Mouse (Mus musculus) urinary bladder, postnatal 4 days (tissue): ENCODE measurements at regions not wholly inside any gene's neighbourhood (a gene's known extent, or its start where the extent isn't known, plus 50 kb on each side); places are given as distances from the start of the nearest gene placed in this dataset.

Source experiments
- DNase-seq, 2 experiments: peaks; one replicate each; pipeline ENCODE4 v3.0.0; 2021 to 2022; ENCODE audit warnings: low spot score in 2 of 2

DNA sequence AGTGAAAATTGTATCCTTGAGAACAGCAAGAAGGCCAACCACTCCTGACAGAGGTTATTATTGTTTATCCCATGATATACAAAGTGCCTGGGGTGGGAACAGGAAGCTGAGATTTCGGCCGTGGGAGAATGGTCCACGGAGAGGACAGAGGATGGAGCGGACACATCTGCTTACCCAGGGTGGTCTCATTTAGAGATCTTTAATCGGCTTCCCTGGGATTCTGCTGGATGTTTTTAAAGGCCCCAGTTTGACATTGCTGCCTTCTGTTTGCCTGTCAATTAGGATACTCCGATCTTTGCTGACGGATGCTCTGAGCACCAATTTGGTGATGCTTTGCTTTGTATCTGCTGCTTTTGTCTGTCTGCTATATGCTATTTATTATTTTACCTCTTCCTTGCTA lies 803.5 kb downstream of the Tmem132b start:
- no peak for DNase-seq

DNA sequence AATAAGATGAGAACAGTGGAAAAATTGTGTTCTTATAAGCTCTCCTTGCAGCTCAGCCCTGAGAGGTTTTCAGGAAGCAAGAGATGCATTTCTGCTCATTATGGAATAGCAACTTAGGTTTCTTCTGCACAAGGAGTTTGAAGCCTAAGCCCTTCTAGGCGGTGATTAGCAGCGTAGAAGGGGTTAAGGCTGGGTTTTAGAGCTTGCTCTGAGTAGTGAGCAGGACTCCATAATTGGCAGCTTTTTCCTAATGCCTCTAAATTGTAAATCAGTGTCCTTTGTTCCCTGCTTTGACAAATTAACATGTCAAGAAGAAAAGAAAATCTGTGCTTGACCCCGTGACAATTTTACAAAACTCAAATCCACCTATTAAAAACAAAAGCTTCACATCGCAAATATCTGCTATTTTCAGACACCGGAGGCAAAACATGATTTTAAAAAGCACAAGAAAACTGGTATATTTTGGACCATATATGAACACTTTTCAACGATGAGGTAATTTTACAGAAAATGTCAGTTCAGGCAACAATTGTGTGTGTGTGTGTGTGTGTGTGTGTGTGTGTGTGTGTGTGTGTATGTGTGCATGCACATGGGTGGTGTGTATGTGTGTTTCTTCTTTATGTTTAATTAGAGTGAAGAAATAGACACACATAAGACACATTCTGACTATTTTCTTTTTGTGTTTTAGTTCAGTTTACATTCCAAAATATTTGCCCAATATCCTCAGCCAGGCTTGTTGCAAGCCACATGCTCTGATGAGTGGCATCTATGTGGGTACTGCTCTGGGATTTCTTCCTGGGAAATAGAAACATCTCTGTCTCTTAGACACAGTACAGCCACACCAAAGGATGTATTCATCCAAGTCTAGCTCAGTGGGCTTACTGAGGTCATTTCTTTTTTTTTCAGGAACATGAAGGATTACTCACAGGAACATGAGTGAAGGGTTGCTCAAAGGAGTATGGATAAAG lies 804.3 kb downstream of the Tmem132b start:
- DNase-seq, result no peak

DNA sequence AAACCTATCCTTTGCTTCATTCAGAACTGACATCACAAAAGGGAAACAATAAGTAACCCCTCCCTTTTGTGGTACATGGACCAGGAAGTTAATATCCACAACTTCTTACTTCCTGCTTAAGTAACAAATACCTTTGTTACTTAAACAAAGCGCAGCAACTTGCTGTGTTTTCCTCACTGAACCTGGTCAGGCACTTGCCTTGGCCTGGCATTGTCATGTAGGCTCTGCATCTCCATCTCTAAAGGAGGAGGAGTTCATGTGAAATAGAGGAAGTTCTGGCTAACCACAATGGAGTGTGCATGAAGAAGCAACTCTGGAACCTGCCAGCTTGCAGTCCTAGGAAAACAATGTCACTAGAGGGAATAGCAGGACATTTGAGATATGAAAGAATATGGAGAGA lies 806.3 kb downstream of the Tmem132b start:
- no peak for DNase-seq

DNA sequence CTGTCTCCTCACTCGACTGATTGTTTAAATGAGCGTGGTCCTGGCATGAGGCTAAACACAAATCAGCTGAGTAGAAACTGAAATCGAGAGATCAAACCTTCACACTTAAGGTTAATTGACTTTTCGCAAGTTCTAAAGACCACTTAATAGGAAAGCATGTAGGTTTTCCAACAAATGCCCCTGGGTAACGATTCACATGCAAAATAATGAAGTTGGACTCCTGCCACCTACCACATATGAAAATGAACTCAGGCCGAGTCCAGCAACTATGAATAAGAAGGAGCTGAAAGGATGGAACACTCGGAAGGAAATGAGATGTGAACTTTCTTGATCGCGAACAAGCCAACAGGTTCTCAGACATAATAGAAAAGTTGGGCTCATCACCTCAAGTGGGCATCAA lies 812.0 kb downstream of the Tmem132b start:
- no peak for DNase-seq

DNA sequence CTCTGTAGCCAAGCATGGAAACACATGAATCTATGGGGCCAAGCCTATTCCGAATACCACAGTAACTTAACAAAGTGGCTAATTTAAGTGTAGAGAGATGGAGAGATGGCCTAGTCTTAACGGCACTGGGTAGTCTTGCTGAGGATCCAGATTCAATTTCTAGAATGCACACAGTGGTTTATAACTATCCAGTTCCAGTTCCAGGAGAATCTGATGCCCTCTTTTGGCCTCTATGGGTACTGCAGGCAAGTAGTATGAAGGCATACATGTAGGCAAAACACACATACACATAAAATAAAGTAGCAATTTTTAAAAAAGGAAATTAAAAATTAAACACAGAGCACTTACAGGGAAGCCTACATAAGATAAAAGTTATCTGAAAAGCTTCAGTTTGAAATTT lies 819.4 kb downstream of the Tmem132b start:
- DNase-seq, result no peak

DNA sequence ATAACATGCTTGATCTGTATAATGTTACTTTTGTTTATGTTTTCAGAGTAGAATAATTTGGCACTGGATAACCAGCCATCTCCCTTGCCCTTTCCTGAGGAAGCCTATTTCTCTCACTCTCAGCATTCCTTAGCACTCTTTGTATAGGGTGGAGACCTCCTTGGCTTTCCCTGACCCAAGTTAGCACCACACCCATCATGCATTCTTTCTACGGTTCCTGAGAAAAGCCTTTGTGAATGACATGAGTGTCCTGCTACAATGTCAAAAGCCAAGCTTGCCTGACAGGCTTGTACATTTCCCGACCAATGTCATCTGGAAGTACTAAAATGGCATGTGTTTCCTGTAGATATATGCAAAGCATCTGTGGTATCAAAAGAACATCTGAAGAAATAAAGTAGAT lies 837.9 kb downstream of the Tmem132b start:
- no peak for DNase-seq

DNA sequence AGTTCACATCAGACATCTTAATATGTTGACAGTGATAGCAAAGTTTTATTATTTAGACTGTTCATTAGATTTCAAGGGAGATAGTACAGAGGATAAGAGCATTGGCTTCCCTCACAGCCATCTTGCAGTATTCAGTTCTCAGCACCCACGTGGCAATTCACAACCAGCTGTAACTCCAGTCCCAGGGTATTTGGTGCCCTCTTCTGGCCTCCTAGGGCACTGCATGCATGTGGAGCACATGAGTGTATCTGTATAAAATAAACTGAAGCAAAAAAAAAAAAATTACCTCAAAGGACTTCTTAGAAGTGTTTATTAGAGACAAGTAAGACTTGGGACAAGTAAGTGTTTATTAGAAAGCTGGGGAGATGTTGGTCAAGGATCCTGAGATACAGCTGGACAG lies 849.3 kb upstream of the Tmem132c start:
- no peak for DNase-seq

DNA sequence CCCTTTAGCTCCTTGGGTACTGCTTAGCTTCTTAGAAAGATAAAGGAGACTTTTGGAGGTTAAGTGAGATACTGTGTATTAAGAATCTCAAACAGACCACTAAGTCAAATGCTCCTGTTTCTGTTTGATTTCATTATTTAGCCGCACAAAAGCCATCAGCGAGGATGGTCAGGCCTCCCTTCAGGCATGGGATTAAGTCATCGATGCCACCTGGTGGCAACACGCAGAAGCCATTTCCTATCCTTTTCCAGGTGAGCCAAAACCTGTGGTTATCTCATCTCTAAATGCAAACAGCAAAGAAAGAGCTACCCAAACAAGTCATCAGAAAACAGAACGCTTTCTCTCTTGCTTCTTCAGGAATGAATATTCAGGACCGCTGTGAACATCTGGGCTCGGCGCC lies 846.3 kb upstream of the Tmem132c start:
- DNase-seq, result no peak

DNA sequence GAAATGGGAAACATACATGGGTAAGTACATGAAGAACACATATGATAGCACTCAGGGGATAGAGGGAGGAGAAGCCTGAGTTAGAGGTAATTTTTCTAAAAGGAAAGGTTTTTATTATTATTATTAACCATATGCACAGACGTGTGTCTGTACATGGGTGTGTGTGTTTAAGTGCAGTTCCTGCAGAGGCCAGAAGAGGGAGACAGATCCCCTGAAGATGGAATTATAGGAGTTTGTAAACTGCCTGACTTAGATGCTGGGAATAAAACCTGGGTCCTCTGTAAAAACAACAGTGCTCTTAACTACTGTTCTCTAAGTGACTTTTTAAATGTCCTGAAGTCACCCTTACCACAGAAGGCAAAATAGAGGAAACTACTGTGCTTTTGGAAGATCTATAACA lies 809.9 kb upstream of the Tmem132c start:
- no peak for DNase-seq

DNA sequence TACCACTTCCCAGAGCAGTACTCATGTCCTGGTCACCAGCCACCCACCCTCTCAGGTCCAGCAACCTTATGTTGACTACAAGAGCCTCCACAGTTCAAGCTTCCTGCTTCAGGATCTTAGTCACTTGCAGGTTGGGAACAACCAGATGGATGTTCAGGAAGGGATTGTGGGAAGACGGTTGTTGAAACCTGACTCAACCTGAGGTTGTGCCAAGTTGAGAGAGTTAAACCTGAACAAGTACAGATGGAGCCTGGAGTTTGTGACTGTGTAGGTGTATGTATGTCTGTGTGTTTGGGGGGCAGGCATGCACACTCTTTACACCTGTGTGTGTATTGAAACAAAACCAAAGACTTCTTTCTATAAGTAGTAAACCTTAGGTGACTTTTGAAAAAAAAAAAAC lies 802.9 kb upstream of the Tmem132c start:
- no peak for DNase-seq

DNA sequence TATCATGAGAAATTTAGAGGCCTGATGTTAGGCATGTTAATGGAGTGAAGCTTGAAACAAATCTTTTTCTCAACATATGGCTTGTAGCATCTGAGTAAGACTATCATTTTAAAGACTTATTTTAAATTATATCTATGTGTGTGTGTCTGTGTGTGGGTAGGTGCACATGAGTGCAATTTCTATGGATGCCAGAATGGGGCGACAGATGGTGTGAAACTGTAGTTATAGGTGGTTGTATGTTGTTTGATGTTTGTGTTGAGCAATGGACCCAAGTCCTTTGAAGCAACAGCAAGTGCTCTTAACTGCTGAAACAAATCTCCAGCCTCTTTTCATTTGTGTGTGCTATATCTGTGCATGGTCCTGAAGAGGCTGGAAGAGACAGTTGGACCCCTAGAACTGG lies 801.1 kb upstream of the Tmem132c start:
- DNase-seq, result no peak

DNA sequence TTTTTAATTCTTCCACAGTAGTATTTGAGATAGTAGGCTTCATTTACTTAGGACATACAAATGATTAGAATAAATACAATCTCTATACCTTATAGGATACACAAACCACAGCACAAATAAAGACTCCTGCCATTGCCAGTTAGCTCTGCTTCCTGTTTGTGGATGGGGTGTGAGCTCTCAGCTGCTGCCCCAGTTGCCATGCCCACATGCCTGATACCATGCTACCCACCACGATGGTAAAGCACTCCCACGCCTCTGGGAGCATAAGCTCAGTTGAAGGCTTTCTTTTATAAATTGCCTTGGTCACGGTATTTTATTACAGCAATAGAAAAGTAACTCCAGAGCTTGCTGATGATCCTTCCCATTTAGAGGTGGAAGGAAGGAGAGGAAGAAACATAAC lies 765.8 kb upstream of the Tmem132c start:
- no peak for DNase-seq

DNA sequence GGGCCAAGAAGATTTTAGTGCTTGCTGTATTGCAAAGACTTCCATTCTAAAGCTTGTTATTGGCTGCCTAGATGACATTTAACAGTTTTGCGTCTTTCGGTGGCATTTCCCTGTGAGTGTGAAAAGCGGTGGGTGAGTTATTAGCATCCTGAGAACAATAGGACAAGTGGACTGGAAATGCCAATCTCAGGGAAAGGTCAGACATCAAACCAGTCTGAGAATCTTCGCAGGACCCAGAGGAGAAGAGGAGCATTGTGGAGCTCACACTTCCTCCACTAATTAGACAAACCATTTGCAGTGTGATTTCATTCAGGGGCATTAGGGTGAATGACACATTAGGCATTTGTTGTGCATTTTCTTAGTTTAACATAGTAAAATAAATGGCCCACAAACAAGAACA lies 719.5 kb upstream of the Tmem132c start:
- no peak for DNase-seq

DNA sequence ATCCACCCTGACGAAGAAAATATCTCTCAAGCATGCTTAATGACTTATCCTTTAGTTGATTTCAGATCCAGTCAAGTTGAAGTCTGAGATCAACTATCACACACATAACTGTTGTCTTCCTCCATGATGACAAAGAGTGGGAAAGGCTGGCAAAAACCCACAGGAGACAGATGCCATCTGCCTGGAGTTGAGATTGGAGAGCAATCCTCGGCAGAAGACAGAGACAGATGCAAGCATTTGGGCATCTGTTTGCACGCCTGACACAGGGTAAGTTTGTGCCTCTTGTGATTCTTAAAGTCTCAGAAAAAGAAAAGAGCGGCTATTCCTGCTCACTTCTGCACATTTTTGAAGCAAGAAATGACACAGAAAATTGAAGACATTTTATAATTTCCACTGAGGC lies 715.7 kb upstream of the Tmem132c start:
- no peak for DNase-seq

DNA sequence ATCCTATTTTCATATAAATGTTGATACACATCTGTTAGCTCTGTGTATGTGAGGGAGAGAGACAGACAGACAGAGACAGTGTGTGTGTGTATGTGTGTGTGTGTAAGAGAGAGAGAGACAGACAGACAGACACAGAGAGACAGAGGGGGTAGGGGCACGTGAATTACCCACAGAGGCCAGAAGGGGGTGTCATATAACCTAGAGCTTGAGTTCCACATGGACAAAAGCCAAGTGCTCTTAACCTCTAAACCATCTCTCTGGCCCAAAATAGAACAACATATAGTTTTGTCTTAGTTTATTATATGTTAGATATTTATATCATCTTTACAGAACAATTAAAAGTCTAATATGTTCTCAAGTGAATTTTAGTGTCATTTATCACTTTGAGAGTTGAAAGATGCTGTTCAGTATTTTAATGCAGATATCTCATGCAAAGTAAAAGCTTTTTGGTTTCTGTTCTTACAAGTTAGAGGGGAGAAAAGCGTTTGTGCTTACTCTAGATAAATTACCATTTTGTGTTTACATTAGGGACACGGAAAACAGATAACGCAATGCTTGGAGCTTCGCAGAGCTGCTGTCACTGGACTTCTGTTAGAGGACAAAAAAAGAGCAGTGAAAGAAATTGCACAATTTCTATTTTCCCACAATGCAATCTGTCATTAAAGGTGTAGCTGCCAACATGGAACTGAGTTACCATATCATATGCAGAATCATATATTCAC lies 710.6 kb upstream of the Tmem132c start:
- no peak for DNase-seq

DNA sequence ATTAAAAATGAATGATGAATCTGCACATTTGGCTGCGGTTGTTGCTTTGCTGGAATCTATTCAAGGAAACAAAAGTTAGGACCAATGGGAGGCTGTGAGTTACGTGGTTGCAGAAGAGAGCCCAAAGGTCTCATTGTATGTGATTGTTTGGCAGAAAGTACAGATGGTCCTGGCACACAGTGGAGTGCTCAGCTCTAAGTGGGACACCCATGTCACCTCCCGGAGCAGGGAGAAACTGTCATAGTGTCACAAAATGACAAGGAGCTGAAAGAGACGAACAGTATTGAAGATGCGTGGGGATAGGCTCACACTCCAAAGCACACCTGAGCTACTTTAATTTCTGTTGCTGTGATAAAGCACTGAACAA lies 710.1 kb upstream of the Tmem132c start:
- no peak for DNase-seq

DNA sequence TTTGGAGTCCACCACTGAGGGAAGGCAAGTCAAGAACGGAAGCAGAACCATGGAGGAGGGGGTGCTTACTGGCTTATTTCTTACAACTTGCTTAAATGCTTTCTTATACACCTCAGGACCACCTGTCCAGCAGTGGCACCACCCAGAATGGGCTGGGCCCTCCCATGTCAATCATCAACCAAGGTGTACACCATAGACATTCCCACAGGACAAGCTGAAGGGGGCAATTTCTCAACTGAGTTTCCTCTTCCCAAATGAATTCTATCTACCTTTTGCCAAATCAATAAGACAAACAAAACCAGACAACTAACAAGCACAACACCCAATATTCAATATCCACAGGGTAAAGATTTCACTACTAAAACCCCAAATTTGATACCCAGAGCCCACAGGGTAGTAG lies 709.6 kb upstream of the Tmem132c start:
- DNase-seq, result no peak

DNA sequence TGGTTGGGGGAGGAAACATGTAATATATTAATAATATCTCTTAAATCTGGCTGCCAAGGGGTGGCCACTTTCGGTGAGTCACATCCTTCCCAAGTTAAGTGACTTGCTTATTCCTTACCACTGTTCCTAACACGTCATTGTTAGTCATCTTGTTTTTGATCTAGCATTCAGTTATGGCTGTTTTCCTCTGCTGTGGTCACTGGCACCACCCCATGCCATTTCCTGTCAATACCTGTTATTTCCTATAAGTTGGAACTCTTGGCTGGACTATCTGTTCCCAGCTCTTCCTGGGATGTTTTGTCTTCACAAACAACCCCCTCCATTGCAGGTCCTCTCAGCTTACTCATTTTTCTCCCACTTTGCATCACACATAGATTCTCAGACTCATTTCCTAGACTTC lies 703.5 kb upstream of the Tmem132c start:
- no peak for DNase-seq

DNA sequence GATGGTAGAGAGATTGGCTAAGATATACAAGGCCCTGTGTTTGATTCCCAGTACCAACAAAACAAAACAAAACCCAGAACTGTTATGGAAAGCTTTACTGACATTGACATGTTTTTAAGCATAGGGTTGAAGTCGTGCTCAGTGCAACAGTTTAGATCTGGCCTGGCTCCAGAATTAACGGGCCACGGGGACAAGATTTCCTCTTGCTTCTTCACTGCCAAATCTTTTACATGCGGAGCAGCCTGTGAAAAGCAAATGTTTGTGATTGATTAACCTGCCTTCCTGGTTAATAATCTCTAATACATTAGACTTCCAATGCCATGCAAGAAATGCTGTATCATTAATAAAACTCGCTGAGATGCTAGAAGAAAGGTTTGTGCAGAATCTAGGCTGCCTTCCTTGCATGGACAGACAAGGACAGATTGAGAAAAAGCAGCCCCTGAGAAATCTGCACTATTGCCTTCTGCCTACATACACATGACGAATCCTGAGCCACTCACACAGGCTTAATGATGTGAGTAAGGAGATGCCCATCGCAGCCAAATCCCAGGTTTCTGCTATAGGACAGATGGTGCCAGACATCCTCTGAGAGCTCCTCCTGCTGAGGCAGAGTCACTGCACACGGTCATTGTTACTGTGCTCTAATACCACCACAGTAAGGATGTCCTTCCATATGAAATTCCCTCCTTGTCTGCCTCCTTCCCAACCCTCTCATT lies 697.2 kb upstream of the Tmem132c start:
- no peak for DNase-seq

DNA sequence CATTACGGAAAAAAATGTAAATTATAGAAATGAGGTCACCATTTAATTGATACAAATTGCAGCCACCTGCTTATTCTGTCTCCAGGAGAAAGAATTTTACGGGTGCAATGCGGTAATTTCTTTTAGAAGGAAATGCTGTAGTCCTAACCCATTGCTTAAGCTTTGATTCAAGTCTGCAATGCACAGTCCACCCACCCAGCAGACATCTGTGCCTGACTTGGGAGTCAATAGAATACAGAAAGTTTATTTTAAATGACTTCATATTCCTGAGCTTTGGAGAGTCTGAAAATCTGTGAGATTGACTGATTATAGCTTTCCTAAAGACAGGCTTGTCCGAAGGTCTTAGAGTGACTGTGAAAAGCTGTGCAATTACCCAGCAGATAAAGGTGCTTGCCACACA lies 693.8 kb upstream of the Tmem132c start:
- DNase-seq, result no peak

DNA sequence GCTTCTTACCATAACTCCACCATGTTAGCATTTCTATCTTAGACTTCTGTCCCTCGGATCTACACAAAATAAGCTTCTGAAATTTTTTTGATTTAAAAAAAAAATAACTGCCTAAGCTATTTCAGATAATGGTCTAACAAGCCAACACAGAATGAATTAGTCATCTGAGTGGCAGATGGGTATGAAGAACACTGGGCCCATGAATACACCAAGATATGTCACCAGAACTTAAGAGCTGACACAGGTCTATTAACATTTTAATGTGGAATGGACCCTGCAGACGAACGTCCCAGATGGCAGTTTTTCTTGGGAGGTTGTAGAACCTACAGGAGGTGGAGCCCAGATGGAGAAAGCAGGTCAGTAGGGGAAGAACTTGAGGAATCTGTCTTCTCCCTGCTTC lies 689.9 kb upstream of the Tmem132c start:
- DNase-seq, result no peak

DNA sequence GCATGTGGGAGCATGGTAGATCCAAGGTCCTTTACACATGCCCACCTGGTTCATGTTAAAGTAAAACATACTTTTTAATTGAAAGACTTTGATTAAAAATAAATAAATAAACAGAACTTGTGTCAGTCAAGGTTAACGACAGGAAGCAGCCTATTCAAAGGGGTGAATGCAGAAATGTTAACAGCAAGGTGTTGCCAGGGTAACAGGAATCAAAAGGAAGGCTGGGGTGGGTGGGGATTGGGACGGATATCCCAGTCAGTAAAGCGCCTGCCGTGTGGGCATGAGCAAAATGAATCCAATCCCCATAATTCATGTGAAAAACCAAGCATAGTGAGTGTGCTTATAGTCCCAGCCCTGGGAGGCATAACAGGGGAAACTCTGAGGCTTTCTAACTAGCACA lies 682.6 kb upstream of the Tmem132c start:
- no peak for DNase-seq

DNA sequence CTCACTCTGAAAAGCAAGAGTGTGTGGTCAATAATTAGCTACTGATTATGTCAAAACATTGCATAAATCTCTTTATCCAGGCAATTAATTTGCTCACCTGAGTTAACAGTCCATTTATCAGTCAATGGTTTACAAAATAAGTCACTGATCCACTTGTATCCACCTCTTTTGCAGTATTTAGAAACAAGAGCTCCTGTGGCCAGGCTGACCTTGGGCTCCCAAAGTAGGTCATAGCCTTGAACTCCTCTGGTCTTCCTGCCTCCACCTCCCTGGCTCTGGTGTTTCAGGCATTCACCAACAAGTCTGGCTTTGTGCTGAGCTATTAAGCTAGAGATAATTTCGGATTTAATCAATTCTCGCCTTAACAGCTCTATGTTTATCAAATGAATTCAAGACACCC lies 675.8 kb upstream of the Tmem132c start:
- DNase-seq, result no peak
